Mouse (Mus musculus): Measurements from ENCODE around the gene Olfr1359. TPM values are rescaled to one million over a fixed set of nuclear protein-coding genes. Genes with fewer than 3 reads are reported as not detected.
"Not testable (repeated sequence)": the region's sequence is repeated elsewhere in the genome, so short reads cannot be mapped to it uniquely, and the experiment has no call there.

The Olfr1359 gene
- polyA plus RNA-seq, 3 experiments from 2014 or later, result not detected

DNA sequence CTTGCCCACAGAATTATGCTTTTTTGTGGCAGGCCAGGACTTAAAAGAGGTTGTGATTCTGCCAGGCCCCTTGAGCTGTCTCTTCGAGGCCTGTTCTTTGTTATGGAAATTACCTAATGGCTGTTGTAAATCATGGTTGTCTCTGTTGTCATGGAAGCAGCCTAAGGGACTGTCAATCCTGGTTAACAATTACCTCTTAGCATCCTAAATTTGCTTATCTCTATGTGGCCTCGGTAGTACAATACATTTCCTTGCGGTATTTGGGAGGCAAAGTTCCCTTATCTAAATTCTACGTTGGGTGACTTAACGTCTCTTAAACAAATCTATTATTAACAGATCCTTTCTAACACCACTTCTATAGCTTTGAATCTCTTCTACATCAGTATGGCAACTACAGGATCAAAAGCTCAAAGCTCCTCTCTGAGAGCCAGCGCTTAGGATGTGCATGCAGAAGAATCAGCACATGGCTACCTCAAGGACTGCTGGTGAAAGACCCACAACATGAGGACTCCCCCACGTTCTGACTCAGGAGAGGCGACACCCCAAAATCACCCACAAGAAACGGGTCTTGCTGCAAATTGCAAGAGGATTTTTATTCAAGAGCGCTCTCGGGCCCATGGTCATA, 30.1 kb downstream of the Olfr1359 start:
- no peak for ATAC-seq

DNA sequence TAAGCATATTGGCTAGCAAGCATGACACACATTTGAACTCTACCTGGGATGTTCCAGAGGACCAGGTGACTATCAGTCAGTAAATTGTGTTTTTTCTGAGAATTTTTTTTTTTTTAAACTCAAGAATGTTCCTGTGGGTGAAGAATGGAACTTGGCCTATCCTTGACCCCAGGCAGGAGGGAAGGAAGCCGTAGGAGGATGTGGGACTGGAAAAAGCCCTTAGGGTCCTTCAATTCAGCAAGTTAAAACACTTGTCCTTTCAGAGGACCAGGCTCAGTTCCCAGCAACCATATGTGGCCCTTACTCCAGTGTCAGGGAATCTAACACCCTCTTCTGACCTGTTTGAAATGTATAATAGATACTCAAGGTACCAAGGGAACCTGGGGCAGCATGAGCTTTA, 31.6 kb downstream of the Olfr1359 start:
- no peak for ATAC-seq

DNA sequence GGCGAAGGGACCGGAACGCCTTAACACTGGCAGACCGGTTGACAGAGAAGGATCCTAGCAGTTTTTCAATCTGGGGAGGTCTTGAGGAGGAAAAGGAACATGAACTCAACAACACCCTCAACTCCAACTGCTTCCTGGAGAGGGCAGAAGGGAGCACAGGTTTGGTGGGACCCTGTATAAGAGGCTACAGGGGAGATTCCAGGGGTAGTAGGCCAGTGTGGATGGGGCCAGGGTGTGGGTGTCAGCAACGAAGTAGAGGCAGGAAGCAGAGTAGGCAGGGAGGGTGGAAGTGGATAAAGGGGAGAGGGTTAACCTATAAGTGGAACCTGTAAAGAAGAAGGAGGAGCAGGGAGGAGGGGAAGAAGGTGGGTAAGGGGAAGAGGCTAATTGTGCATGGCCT, 35.6 kb downstream of the Olfr1359 start:
- no peak for ATAC-seq

DNA sequence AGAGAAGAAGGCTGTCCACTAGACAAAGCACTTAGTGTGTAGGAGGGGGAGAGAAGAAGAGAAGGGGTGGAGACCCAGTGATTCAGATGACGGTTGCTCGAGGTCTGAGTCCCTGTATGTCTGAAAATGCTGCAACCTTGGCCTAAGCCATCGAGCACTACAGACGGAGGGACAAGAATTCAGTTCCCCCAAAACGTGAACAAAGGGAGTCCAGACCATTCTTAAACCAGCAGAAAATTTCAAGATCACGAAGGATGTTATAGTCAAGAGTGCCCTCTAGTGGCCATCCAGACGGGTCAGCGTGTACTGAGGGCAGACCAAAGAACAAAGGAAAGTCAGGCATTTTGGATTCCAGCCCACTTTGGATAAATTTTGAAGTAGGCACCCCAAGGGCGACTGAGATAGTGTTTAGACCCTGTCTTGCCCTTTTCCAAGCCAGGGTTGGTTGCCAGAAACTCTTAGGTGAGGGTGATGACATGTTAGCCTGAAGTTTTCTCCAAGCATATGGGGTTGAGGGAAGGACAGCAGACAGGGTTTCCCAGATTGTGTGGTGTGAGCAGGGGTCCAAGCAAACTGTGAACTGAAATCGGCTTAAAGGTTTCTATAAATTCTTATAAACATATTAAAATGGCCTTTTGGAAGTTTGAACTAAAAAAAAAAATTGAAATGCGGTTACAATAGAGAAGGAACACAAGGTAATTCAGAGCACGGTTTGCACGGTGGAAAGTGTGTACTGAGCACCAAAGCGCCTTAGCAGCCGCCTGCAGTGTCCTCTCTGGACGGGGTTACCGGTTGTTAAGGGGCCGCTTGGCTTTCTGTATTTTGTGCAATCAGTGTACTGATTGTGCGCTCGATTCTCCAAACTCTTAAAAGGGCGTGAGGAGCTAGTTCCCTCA, 36.3 kb downstream of the Olfr1359 start:
- peak; percentile 57 for ATAC-seq

DNA sequence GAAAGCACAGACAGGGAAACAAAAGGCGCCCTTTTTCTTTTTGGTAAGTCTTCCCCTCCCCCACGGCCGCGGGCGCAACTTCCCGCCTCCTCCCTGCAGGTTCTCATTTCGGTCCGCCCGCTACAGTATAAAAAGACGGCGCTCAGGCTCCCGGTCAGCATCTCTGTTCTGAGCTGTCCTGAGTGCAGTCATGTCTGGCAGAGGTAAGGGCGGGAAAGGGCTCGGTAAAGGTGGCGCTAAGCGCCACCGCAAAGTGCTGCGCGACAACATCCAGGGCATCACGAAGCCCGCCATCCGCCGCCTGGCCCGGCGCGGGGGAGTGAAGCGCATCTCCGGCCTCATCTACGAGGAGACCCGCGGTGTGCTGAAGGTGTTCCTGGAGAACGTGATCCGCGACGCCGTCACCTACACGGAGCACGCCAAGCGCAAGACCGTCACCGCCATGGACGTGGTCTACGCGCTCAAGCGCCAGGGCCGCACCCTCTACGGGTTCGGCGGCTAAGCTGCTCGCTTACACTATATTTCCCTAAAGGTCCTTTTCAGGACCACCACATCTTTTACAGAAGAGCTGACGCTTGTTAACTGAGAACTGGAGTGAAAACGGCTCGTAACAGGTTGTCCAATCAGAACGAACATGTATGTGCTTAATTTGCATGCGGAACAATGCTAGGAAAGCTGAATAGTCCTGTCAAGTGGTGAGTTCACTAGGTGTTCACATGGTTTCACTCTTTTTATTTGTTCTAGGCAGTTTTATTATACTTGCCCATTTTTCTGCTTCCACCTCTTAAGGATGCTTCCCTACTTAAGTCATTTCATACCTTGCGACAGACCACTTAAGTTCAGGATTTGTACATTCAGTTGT, 37.2 kb downstream of the Olfr1359 start, which contains the start of gene Hist1h4j:
Gene Hist1h4j (plus strand): TSS at position 159 of the 862 bp plus-strand sequence.
- ATAC-seq, result peak; percentile 74

DNA sequence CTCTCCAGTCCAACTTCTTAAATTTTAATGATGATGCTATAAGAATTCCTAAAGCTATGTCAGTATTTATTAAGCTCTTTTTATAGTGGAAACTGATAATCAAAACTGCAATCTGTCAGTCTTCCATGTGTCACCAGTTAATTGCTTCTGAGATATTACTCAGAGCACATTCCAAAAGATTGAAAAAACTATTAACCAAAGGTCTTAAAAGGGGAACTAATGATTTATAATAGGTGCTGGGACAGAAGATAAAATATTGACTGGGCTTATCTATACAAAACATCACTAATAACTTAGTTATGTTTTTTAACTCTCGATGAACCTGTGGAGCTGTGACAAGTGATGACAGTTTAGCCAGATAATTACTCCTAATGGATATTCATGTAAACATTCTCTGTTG, 47.1 kb downstream of the Olfr1359 start:
- ATAC-seq, result no peak

DNA sequence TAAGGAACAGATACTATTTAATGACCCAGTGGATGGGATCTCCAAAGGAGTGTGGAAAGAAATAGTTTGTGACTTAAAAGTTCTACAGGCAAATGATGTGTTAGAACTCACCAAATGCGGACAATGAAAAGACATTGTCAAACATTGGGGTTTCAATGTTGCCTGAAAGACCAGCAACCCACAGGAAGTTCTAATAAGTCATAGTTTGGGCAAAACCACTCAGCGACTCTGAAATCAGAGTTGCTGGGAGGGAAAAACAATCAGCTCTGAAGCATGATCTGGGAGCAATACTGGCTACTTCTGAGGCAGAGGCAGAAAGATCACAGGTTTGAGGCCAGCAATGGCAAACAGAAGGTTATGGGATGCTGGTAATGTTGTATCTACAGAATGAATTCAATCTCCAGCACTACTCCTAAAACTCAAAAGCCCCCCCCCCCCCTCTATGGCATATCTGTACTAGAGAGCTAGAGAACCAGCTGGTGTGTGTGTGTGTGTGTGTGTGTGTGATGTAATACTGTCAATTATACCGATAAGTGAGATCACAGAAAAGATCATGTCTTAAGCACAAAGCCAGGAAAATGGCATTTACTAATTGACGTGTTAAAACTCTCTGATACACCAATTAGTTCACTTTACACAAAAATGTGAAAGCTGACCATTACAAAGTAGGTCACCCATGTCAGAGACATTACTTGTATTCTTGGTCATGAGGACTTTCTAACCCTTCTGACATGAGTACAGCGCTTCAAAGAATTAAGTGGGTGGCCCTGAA, 51.7 kb downstream of the Olfr1359 start:
- ATAC-seq, result no peak

DNA sequence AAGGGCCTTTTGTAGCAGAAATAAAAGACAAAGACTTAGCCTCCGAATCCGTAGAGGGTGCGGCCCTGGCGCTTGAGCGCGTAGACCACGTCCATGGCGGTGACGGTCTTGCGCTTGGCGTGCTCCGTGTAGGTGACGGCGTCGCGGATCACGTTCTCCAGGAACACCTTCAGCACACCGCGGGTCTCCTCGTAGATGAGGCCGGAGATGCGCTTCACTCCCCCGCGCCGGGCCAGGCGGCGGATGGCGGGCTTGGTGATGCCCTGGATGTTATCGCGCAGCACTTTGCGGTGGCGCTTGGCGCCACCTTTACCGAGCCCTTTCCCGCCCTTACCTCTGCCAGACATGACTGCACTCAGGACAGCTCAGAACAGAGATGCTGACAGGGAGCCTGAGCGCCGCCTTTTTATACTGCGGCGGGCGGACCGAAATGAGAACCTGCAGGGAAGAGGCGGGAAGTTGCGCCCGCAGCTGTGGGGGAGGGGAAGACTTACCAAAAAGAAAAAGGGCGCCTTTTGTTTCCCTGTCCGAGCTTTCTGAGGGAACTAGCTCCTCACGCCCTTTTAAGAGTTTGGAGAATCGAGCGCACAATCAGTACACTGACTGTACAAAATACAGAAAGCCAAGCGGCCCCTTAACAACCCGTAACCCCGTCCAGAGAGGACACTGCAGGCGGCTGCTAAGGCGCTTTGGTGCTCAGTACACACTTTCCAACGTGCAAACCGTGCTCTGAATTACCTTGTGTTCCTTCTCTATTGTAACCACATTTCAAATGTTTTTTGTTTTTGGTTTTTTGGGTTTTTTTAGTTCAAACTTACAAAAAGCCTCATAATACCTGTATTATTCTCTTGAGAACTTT, 52.5 kb downstream of the Olfr1359 start, which contains the start of gene Hist1h4k:
Gene Hist1h4k (minus strand): TSS at position 347 of the 859 bp plus-strand sequence.
- peak; percentile 48 for ATAC-seq

DNA sequence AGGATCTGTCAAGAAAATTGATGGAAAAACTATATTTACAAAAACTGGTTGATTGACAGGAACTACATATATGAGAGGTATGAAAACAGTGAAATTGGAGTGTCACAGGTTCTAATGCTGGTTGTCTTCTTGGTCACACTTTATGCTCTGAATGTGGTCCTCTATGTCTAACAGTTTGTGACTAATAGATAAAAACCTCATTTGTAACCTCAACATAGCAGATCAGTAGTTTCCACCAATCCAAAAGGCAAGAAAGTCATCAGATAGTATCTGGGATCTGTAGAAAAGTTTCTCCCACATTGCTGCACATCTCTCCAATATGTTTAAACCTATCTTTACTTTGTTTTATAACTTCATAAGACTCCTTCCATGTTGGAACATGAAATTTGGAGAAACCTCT, 53.5 kb downstream of the Olfr1359 start:
- no peak for ATAC-seq

DNA sequence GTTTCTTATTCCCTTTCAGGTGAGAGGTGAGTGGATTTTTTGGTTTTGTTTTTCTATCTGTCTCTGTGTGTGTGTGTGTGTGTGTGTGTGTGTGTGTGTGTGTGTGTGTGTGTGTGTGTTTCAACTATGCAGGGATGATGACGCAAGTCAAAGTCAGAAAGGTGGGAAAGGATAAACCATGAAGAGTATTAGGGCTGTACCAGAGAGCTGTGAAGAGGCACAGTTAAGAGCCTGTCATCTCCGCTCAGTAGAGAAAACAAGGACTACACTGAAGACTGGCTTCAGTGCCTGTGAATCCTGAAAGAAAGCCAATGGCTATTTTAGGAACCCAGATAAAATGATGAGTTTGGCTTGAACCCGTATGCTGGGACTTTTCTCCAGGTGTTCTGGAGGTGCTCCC, 53.9 kb downstream of the Olfr1359 start:
- no peak for ATAC-seq

DNA sequence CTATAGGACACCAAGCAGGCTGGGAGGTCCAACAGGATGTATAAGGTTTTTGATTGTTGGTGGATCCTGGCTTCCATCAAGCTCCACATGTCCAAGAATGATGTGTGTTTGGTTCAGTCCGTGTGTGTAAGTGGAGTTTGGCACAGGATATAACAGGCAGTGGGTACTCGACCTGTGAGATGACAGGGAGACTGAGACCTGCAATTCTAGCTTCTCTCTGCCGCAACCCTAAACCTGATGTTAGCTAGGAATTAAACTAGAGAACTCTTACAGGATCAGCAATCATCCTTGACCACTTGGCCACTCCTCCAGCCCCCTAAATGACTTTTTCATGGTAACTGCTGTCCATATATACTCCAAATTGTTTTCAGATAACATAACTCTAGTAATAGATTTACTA, 54.4 kb downstream of the Olfr1359 start:
- no peak for ATAC-seq

DNA sequence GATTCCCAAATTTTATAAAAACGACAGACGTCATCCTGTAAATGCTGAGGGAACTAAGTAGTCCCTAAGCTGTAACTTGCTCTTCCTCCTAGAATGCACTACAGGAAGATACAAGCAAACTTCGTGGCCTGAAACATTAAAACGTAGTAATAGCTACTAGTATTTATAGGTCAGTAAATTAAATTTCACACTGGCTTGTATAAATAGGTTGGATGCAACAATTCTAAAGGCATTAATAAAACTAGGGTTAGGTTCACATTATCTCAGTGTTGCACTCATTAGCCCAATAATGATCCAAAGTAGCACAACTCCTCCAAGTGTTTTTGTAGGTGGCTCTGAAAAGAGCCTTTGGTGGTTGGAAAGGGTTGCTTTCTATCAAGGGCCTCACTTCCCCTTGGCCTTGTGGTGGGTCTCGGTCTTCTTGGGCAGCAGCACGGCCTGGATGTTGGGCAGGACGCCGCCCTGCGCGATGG, 55.2 kb downstream of the Olfr1359 start:
- no peak for ATAC-seq

DNA sequence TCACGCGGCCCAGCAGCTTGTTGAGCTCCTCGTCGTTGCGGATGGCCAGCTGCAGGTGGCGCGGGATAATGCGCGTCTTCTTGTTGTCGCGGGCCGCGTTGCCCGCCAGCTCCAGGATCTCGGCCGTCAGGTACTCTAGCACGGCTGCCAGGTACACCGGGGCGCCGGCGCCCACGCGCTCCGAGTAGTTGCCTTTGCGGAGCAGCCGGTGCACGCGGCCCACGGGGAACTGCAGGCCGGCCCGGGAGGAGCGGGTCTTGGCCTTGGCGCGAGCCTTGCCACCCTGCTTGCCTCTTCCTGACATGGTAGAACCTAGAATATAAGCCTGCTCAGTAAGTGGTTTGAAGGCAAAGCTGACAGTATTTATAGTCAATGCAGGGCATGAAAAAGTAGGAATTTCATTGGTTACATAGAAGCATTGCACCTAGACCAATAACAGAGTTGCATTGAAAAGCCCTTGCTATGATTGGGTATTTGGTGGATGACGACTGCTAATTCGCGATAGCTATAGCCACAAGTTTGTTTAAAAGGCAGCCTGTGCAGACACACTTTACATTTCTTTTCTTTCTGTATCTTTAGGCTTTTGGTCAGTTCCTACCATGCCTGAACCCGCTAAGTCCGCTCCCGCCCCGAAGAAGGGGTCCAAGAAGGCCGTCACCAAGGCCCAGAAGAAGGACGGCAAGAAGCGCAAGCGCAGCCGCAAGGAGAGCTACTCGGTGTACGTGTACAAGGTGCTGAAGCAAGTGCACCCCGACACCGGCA, 55.8 kb downstream of the Olfr1359 start, which contains the start of the genes Hist1h2ak and Hist1h2bn:
Gene Hist1h2ak (minus strand): TSS at position 304 of the 762 bp plus-strand sequence.
Gene Hist1h2bn (plus strand): TSS at position 600 of the 762 bp plus-strand sequence.
- peak; percentile 94 for ATAC-seq

DNA sequence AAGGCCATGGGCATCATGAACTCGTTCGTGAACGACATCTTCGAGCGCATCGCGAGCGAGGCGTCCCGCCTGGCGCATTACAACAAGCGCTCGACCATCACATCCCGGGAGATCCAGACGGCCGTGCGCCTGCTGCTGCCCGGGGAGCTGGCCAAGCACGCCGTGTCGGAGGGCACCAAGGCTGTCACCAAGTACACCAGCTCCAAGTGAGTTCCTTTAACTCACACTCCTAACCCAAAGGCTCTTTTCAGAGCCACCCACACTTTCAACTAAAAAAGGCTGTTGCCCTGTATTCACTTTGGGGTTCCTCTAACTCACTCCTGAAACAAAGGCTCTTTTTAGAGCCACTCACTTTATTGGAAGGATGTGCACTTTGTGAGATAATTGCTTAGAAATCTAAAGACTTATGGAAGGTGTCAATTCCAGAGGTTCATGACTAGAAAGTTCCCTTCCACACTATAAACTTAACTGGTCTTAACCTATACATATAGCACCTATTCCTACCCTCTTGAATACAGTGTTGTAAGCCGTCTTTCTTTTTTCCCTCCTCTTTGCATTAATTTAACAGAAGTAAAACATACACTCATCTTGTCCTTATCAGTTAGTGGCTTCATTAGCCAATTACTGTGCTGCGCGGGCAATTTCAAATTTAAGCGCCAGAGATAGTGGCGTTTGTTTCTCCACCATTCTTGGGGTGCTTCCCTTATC, 56.5 kb downstream of the Olfr1359 start:
- ATAC-seq, result not testable (repeated sequence)

DNA sequence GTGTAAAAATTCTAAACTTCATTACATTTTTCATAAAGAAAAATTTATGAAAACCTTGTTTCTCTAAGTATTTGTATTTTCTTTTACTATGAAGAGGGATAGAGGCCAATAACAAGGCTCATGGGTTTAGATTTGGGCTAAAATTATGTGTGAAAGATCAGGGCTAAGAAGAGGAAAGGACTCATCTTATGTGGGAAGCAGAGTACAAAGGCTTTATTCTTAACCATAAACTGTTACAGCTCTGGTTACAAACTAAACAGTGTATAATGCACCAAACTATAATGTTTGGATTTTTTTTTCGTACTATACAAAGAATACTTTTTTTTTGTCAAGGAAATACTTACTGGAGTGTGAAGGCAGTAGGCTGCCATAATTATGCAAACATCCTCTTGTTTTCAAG, 57.8 kb downstream of the Olfr1359 start:
- no peak for ATAC-seq

Measured in inflammation-experienced regulatory T-cells, adult 6 months (primary cell).